Mouse (Mus musculus): ENCODE results near the gene Ipo4.

The Ipo4 gene

GRCm38 (mm10) chr14:55629312-55629711 is 6.4 kb downstream of the Ipo4 start:
- DNase-seq (ENCODE audit: low spot score): peak; percentile 51

DNA sequence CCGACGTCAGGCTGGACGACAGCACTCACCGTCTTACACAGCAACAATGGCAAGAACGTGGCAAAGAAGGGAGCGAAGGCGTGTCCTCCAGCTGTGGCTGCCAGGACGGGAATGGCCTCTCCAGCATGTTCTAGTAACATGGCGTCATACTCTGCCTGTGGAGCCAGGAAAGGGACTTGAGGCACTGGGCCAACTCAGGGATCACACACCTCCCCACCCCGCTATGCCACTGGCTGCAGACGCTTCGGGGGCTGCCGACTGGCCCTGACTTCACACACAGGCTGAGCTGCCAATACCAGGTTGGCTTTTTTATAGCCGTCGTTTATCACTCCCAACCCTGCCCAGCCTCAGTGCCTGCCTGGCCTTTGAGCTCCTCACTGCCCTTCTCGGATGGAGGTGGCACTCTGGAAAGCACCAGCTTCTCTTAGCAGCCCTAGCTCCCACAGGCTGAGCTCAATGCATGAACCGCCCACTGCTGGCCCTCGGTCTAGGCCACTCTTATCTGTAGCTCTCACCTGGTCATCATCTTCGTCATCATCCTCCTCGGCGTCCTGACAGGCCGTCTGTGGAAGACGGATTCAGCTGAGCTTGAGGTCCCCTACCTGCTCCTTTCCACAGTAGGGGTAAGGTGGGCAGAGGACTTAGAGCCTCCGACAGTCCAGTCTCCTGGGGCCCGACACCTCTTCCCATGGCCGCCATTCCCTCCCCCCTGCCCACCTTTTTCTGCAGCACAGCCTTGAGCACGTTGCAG is 7.5 kb downstream of the Ipo4 start:
- DNase-seq (ENCODE audit: low spot score): no peak

DNA sequence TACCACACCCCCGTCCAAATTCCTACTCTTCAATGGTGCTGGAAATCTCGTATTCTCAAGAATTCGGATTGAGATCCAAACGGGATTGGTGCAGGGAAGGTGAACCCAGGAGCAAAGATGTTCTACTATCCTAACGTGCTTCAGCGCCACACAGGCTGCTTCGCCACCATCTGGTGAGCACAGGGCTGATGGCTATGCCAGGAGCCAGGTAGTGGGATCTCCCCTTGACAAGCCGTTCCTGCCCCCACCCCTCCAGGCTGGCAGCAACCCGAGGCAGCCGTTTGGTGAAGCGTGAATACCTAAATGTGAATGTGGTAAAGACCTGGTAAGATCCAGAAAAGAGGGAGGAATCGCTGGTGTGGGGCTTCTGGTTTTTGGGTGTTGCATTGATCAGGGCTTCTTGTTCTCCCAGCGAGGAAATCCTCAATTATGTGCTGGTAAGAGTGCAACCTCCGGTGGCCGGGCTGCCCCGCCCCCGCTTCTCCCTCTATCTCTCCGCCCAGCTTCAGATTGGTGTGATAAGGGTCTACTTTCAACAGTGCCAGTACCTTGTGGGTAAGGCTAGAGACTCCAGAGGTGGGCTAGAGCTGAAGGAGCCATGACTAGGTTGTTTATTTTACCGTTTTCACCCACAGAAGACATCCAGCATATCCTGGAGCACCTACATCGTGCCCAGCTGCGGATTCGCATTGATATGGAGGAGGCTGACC is 17.1 kb downstream of the Ipo4 start:
- DNase-seq (ENCODE audit: low spot score): no peak

DNA sequence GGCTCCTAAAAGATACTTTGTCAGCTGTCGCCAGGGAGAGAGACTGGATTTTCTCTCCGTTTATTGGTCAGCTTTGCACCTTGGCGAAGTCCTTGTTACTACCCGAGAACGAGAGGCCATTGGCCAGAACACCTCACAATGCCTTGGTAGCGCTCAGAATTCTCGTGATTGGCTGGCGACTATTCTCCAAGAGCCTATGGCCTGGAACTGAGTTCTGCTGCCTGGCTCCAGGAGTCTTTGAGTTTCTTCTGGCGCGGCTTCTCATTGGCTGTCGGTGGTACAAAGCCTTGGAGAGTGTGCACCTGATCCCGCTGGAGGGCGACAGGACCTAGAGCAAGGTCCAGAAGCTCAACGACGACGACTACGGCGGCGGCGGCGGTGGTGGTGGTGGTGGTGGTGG is 17.9 kb downstream of the Ipo4 start, which contains the start of gene Rec8:
Gene Rec8, plus strand, starts transcription at position 216 of the 400 bp plus-strand sequence.
- DNase-seq (ENCODE audit: low spot score): peak; percentile 47

DNA sequence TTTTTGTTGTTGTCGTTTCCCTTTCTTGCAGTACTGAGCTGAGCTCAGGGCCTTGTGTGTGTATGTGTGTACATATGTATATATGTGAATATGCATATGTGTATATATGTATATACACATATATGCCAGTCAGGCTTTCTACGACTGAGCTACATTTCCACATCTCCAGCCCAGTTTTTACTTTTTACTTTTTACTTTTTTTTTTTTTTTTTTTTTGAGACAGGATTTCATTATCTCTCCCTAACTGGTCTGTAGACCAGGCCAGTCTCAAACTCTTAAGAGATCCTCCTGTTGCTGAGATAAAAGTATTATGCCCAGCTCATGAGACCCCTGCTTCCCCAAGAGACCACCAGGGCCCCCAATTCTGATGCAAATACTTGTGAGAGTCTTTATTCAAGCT is 18.9 kb downstream of the Ipo4 start:
- DNase-seq (ENCODE audit: low spot score): no peak

- no peak for DNase-seq (ENCODE audit: low spot score)
These were observed 19.9 kb downstream of the Ipo4 start for GRCm38 (mm10) chr14:55615876-55616275.

DNA sequence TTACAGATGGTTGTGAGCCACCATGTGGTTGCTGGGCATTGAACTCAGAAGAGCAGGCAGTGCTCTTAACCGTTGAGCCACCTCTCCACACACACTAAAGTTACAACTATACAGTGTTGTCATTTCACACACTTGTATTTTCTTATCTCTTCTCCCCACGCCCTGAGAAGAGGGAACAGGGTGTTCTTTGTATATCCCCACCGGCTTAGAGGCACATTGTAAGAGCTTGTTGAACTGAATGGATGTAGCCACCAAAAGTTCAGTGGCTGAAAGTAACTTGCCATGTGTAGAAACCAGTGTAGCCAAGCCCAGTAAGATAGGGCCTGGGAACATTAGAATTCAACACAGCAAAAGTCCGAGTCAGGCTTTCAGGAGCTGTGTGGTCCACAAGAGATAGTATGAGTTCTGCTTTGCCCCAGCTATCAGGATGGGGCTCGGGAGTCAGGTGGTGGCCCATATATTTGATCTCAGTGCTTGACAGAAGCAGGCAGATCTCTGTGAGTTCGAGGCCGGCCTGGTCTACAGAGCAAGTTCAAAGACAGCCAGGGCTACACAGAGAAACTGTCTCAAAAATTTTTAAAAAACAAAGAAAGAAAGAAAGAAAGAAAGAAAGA is 21.1 kb downstream of the Ipo4 start:
- no peak for DNase-seq (ENCODE audit: low spot score)

- DNase-seq (ENCODE audit: low spot score): no peak
These were observed 22.4 kb downstream of the Ipo4 start for GRCm38 (mm10) chr14:55613346-55613745.

- no peak for DNase-seq (ENCODE audit: low spot score)
These were observed 27.4 kb downstream of the Ipo4 start for GRCm38 (mm10) chr14:55608339-55608738.

GRCm38 (mm10) chr14:55605743-55606459 is 29.9 kb downstream of the Ipo4 start:
- no peak for DNase-seq (ENCODE audit: low spot score)

DNA sequence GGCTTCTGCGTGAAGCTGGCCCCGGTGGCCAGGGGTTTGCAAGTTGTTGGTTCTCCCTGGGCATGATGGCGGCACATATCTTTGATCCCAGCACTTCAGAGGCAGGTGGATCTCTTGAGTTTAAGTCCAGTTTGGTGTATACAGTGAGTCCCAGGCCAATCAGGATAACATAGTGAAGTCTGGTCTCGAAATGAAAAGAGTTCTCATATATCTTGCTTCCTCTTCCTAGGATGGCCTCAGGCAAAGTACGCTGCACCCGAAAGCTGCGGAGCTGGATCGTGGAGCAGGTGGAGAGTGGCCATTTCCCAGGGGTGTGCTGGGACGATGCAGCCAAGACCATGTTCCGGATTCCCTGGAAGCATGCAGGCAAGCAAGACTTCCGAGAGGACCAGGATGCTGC is 30.9 kb downstream of the Ipo4 start:
- DNase-seq (ENCODE audit: low spot score): no peak

DNA sequence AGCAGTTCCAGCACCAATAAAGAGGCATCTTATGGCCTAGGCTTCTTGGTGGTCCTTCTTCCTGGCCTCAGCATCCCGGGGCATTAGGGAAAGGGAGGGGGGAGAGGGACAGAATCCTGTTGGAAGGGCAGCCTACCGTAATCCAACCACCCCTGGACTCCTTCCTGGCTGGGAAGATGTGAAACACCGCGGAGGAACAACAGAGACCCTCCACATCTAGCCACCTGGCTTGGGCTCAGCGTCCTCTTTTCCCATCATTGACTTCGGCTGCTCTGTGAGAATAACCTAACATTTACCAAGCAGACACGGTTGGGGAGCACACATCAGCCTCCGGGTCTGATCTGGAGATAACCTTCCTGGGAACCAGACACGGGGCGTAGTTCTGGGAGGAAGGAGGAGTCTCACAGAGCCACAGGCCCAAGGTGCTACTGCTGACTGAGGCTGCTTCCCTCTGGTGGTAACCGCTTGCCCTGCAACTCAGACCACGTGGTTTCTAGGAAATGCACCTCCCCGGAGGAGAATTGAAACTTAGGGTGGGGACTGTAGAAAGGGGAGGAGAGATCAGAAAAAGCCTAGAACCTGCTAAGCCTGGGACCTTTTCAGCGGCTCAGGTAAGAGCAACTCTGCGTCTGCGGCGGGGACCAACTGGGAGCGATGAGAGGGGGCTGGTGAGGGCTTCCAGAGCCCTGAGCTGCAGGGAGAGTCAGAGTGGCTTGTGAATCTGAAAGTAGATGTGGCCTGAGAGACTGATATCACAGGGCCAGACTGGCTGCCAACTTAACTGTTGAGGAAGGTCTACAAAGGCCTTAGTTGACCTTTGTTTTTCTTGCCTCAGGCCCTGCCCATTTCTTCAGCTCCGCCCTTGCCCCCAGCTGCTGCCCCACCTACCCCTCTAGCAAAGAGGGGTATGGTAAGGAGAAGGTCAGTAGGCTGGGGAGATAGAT is 31.9 kb downstream of the Ipo4 start:
- peak; percentile 97 for DNase-seq (ENCODE audit: low spot score)

DNA sequence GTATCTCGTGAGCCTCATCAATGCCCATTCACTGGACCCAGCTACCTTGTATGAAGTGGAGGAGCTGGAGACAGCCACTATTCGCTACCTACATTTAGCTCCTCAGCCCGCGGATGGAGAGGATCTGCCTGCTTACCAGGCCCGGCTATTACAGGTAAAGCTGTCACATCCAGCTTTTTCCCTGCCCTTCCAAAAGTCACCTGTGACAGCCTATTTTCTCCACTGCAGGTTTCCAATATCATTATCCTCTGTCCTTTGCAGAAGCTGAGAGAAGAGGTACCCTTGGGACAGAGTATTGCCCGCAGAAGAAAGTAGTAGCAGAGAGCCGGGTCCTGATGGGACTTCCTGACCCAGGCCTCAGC is 32.5 kb downstream of the Ipo4 start, which contains the start of gene Irf9:
Gene Irf9, plus strand, starts transcription at position 301 of the 362 bp plus-strand sequence.
- no peak for DNase-seq (ENCODE audit: low spot score)

DNA sequence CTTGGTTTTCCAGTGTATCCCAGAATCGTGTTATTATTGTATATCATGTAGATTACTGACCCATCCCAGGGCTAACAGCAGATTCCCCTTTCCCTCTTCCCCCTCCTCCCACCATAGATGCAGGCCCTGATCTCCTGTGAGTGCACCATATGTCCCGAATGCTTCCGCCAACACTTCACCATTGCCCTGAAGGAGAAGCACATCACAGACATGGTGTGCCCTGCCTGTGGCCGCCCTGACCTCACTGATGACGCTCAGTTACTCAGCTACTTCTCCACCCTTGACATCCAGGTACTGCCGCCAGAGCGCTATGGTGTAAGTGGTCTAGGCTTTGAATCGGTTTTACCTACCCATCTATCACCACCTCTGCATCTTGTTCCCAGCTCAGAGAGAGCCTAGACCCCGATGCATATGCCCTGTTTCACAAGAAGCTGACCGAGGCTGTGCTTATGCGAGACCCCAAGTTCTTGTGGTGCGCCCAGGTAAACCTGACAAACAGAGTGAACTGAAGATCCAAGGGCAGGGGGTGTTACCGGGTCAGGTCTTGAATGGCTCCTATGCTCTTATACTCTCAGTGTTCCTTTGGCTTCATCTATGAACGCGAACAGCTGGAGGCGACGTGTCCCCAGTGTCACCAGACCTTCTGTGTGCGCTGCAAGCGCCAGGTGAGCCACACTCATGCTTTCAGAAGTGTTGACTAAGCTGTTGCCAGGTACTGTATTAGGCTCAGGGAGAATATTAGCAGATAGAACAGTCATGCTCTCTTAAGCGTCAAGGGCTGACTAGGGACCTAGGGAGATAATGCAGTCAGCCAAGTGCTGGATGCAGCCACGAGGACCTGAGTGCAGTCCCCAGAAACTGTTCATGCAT is 37.0 kb downstream of the Ipo4 start:
- DNase-seq (ENCODE audit: low spot score): no peak

GRCm38 (mm10) chr14:55596036-55596690 is 39.6 kb downstream of the Ipo4 start:
- DNase-seq (ENCODE audit: low spot score): no peak

DNA sequence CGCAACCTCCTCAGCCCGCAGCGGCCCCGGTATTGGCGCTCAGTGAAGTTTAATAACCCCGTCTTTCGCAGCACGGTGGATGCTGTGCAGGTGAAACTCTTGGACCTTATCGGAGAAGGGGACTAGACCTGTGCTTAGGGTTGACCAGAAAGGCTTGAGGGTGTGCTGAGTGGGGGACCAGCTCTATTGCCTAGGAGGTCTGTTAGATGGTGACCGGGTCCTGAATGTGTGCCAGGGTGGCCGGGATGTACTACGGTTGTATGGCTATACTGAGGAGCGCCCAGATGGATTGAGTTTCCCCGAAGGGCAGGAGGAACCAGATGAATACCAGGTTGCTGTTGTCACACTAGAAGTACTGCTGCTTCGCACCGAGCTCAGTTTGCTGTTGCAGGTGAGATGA is 43.5 kb downstream of the Ipo4 start:
- no peak for DNase-seq (ENCODE audit: low spot score)

DNA sequence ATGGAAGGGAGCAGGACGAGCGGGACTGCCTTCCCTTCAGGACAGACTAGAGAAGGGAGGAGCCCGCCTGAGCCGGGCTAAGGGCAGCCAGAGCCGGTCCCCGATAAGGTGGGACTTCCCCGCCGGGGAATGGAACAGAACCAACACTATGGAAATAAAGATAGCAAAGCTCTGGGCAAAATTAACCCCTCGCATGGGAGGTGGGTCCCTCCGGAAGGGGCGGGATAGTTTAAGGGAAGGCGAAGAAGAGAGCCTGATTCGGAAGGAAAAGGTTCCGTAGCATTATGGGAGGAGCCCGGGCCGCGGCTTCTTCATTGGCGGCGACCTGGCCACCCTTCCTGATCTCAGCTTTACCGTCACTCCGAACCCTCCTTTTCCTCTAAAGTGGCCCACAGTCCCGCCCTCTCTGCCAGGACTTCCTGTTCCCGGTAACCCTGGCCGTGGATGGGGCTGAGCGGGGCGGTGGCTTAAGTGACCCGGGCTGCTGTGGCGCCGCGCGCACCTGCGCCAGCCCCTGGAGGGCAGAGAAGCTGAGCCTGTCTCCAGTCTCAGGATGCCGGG is 44.3 kb downstream of the Ipo4 start, which contains the start of gene Rnf31:
Gene Rnf31, plus strand, starts transcription at position 378 of the 561 bp plus-strand sequence.
- peak; percentile 99 for DNase-seq (ENCODE audit: low spot score)

DNA sequence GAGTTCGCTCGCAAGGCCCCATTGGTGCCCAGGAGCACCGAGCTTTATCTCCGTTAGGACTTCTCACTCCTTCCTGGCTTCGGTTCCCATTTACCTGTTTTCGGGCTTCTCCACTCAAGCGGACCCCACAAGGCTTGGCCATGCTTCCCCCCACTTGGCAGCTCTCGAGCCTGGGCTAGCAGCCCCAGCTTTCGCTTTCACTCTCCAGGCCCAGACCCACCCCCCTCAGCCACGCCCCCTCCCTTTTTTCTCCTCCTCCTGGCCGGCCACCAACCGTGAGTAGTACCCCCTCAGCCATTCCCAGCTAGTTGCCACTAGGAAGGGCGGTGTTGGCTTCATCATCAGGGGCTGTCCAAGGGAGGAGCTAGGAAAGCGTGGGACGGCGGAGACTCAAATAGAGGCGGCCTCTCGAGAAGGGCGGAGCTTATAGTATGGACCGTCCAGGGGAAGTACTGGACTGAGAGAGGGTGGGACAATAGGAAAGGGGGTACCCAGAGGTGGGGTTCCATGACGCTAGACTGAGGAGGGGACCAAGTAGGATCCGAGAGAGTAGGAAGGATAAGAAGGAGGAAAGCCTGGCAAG is 44.9 kb downstream of the Ipo4 start, which contains the start of gene Psme2:
Gene Psme2, minus strand, starts transcription at position 366 of the 583 bp plus-strand sequence.
- DNase-seq (ENCODE audit: low spot score): peak; percentile 98
